In the genomic region with DNA sequence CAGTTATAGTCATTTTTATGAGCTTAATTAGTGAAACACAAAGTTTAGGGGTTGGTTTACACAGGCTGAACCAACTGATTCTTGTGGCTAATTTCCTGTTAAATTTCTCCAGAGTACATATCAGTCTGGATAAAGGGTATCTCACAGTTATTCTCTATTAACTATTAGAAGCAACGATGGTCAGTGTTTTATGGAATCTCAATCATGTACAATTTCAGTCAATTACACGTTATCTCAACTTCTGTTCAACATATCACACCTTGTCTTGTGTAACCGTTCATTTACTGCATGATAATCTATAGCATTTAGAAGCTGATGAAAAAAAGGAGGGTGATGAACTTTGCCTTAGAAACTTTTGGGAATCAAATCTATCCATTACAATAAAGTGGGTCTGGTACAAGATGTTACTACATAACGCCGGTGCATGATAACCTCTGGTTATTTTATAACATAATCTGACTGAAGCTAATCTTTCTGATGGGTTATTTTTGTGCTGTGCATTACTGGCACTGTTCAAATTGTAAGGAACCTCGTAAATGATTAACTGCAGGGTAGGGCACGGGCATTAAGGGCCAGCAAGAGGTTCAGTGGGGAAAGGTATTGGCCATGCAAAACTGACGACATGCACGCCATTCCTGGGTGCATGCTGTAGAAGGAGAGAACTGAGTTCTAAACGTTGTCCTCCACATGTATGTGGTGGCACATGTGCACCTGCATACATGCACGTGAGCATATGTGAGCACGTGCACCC, we compare ENCODE assay signal across 25 mouse cellular contexts. TPM values are rescaled to one million over a fixed set of nuclear protein-coding genes. Genes with fewer than 3 reads are reported as not detected.
"Had no signal": no experiment of that assay in that cellular context is flagged by ENCODE, and none has a peak within 500 bp of the region (broad histone marks: within the 10 kb centered on the region; RNA-seq: fewer than 3 reads in every experiment).

No protein-coding gene starts in this region.

- H3K9me3 ChIP-seq: limb, embryonic 15.5 days; lung, embryonic 15.5 days had no signal

- H3K4me1 ChIP-seq: limb, embryonic 12.5 days; limb, embryonic 15.5 days; lung, embryonic 15.5 days; megakaryocyte, embryonic 14.5 days; neural tube, embryonic 12.5 days; neural tube, embryonic 15.5 days had no signal

- DNase-seq: kidney, adult 9 months; kidney, postnatal 14 days; kidney, postnatal 4 days; left cerebral cortex, postnatal 4 days; liver, postnatal 0 days; lung, postnatal 10 days; lung, postnatal 36 days; midbrain, embryonic 14.5 days; right cerebral cortex, adult 18-20 months; right cerebral cortex, postnatal 25 days; thymus, postnatal 25 days had no signal

- H3K4me2 ChIP-seq: limb, embryonic 12.5 days; limb, embryonic 15.5 days; liver, embryonic 11.5 days; lung, embryonic 15.5 days; neural tube, embryonic 12.5 days; neural tube, embryonic 15.5 days had no signal

- H3K4me3 ChIP-seq: limb, embryonic 12.5 days; limb, embryonic 15.5 days; lung, embryonic 15.5 days; megakaryocyte, embryonic 14.5 days; midbrain, embryonic 10.5 days; neural tube, embryonic 12.5 days; neural tube, embryonic 15.5 days had no signal

- H3K9ac ChIP-seq: limb, embryonic 12.5 days; limb, embryonic 15.5 days; liver, embryonic 14.5 days; liver, postnatal 0 days; lung, embryonic 15.5 days; neural tube, embryonic 12.5 days; neural tube, embryonic 15.5 days had no signal

- H3K27me3 ChIP-seq: limb, embryonic 12.5 days; limb, embryonic 15.5 days; lung, embryonic 15.5 days; megakaryocyte, embryonic 14.5 days; neural tube, embryonic 12.5 days; neural tube, embryonic 15.5 days had no signal

- H3K36me3 ChIP-seq: limb, embryonic 12.5 days; limb, embryonic 15.5 days; lung, embryonic 15.5 days; midbrain, embryonic 10.5 days; neural tube, embryonic 12.5 days; neural tube, embryonic 15.5 days had no signal

- ATAC-seq: inflammation-experienced regulatory T-cells, adult 6 months; liver, postnatal 0 days had no signal

- H3K27ac ChIP-seq: limb, embryonic 12.5 days; limb, embryonic 15.5 days; liver, embryonic 14.5 days; lung, embryonic 15.5 days; midbrain, embryonic 10.5 days; neural tube, embryonic 12.5 days; neural tube, embryonic 15.5 days had no signal

RNA-seq across cellular contexts. Expression of a gene that starts 29.7 kb away (rescaled TPM):
- total RNA-seq: layer of hippocampus, adult 18-20 months; layer of hippocampus, postnatal 14 days; left cerebral cortex, postnatal 14 days had no signal
- polyA plus RNA-seq: inflammation-experienced regulatory T-cells, adult 6 months; kidney, embryonic 16.5 days; limb, embryonic 12.5 days; liver, embryonic 11.5 days; liver, embryonic 14.5 days; lung, embryonic 15.5 days; midbrain, embryonic 10.5 days; midbrain, embryonic 14.5 days; neural tube, embryonic 12.5 days; neural tube, embryonic 15.5 days had no signal
